23 mouse cellular contexts compared by ENCODE assay signal in genomic region chr17:40116172-40116571, GRCm38 (mm10). TPM values are rescaled to one million over a fixed set of nuclear protein-coding genes. Genes with fewer than 3 reads are reported as not detected.
ATAC-seq lines count a peak whose summit lies in the region.
"Not testable (repeated sequence)": the region's sequence is repeated elsewhere in the genome, so short reads cannot be mapped to it uniquely, and the experiment has no call there.
"Had no signal": no experiment of that assay in that cellular context is flagged by ENCODE, and none has a peak within 500 bp of the region (broad histone marks: within the 10 kb centered on the region; RNA-seq: fewer than 3 reads in every experiment).

No protein-coding gene starts in this region.

- not testable (repeated sequence) for H3K27ac ChIP-seq in embryonic facial prominence, embryonic 13.5 days; hindbrain, embryonic 13.5 days; kidney, embryonic 16.5 days (ENCODE audit: low read length); limb, embryonic 13.5 days; midbrain, embryonic 12.5 days (replicated peaks); neural tube, embryonic 15.5 days (replicated peaks); stomach, embryonic 15.5 days

- 81% methylated on average over 6 of the region's 6 CpGs for WGBS in embryonic facial prominence, embryonic 13.5 days
- WGBS in hindbrain, embryonic 13.5 days: 91% methylated on average over 6 of the region's 6 CpGs
- WGBS in kidney, embryonic 16.5 days: 82% methylated on average over 6 of the region's 6 CpGs
- 84% methylated on average over 6 of the region's 6 CpGs for WGBS in limb, embryonic 13.5 days
- 86% methylated on average over 6 of the region's 6 CpGs for WGBS in midbrain, embryonic 12.5 days
- WGBS in neural tube, embryonic 15.5 days: 94% methylated on average over 6 of the region's 6 CpGs
- 82% methylated on average over 6 of the region's 6 CpGs for WGBS in stomach, embryonic 15.5 days

- H3K4me1 ChIP-seq in embryonic facial prominence, embryonic 13.5 days; hindbrain, embryonic 13.5 days (replicated peaks); kidney, embryonic 16.5 days (ENCODE audit: insufficient read depth, low read length); limb, embryonic 13.5 days; midbrain, embryonic 12.5 days; neural tube, embryonic 15.5 days; stomach, embryonic 15.5 days: not testable (repeated sequence)

- H3K27me3 ChIP-seq in embryonic facial prominence, embryonic 13.5 days; hindbrain, embryonic 13.5 days; kidney, embryonic 16.5 days (ENCODE audit: insufficient read depth, low read length); limb, embryonic 13.5 days; midbrain, embryonic 12.5 days; neural tube, embryonic 15.5 days (replicated peaks); stomach, embryonic 15.5 days (replicated peaks): not testable (repeated sequence)

- H3K9ac ChIP-seq in embryonic facial prominence, embryonic 13.5 days; hindbrain, embryonic 13.5 days; kidney, embryonic 16.5 days (replicated peaks; ENCODE audit: low read length); limb, embryonic 13.5 days; midbrain, embryonic 12.5 days (replicated peaks); neural tube, embryonic 15.5 days (replicated peaks); stomach, embryonic 15.5 days: not testable (repeated sequence)

- H3K4me3 ChIP-seq in embryonic facial prominence, embryonic 13.5 days; hindbrain, embryonic 13.5 days; kidney, embryonic 16.5 days (ENCODE audit: low read length); limb, embryonic 13.5 days; midbrain, embryonic 12.5 days; neural tube, embryonic 15.5 days (replicated peaks); stomach, embryonic 15.5 days (replicated peaks): not testable (repeated sequence)

- ATAC-seq in embryonic facial prominence, embryonic 13.5 days (ENCODE audit: insufficient number of reproducible peaks, insufficient read depth, low FRiP score, low TSS enrichment, low read depth): peak; percentile 20; the same call in 1 of the 2 replicates
- peak; percentile 34; the same call in 1 of the 2 replicates for ATAC-seq in erythroid progenitor cell, adult 5-6 weeks (replicated peaks; ENCODE audit: low FRiP score, poor library complexity, severe bottlenecking)
- ATAC-seq in hindbrain, embryonic 13.5 days (ENCODE audit: low FRiP score): 0 out of 2 replicates have a peak, but pooled peaks have one; percentile 3
- ATAC-seq in kidney, embryonic 16.5 days (ENCODE audit: low FRiP score, low TSS enrichment): peak; percentile 19; the same call in 1 of the 2 replicates
- ATAC-seq in limb, embryonic 13.5 days (ENCODE audit: low FRiP score, low read depth): peak; percentile 48; the same call in 1 of the 2 replicates
- ATAC-seq in midbrain, embryonic 12.5 days (ENCODE audit: low FRiP score, low read depth): 0 out of 2 replicates have a peak, but pooled peaks have one; percentile 44
- ATAC-seq in neural tube, embryonic 15.5 days (ENCODE audit: low FRiP score): peak; percentile 31; the same call in 1 of the 2 replicates
- 0 out of 2 replicates have a peak, but pooled peaks have one; percentile 18 for ATAC-seq in stomach, embryonic 15.5 days (ENCODE audit: insufficient read depth, low FRiP score, low read depth)

- H3K4me2 ChIP-seq in embryonic facial prominence, embryonic 13.5 days; hindbrain, embryonic 13.5 days; kidney, embryonic 16.5 days (replicated peaks; ENCODE audit: low read depth, low read length); limb, embryonic 13.5 days (replicated peaks); midbrain, embryonic 12.5 days (replicated peaks); neural tube, embryonic 15.5 days; stomach, embryonic 15.5 days: not testable (repeated sequence)

- not testable (repeated sequence) for H3K9me3 ChIP-seq in embryonic facial prominence, embryonic 13.5 days; hindbrain, embryonic 13.5 days; kidney, embryonic 16.5 days (ENCODE audit: low read length); limb, embryonic 13.5 days; midbrain, embryonic 12.5 days; neural tube, embryonic 15.5 days (replicated peaks); stomach, embryonic 15.5 days

- not testable (repeated sequence) for H3K36me3 ChIP-seq in embryonic facial prominence, embryonic 13.5 days; hindbrain, embryonic 13.5 days; kidney, embryonic 16.5 days (ENCODE audit: insufficient read depth, low read length); limb, embryonic 13.5 days; midbrain, embryonic 12.5 days; neural tube, embryonic 15.5 days; stomach, embryonic 15.5 days

RNA-seq across cellular contexts. Expression of gene AC192777.2, which starts 20.9 kb away (rescaled TPM):
- polyA plus RNA-seq in embryonic facial prominence, embryonic 13.5 days (2015; fragmentation: Nextera tagmentation; extraction: Ambion mirVana): not detected in 2 replicates
- not detected in 2 replicates for total RNA-seq in erythroid progenitor cell, adult 5-6 weeks (2015; ENCODE audit: low replicate concordance)
- not detected in 2 replicates for total RNA-seq in erythroid progenitor cell, adult 5-6 weeks (2017; ENCODE audit: low replicate concordance)
- polyA plus RNA-seq in hindbrain, embryonic 13.5 days (2015; fragmentation: Nextera tagmentation; extraction: Ambion mirVana): not detected in 2 replicates
- not detected in 2 replicates for polyA plus RNA-seq in kidney, embryonic 16.5 days (2015; fragmentation: Nextera tagmentation; extraction: Ambion mirVana)
- not detected in 2 replicates for polyA plus RNA-seq in limb, embryonic 13.5 days (2015; fragmentation: Nextera tagmentation; extraction: Ambion mirVana)
- polyA plus RNA-seq in midbrain, embryonic 12.5 days (2016; fragmentation: Nextera tagmentation; extraction: Ambion mirVana): not detected in 2 replicates
- not detected in 2 replicates for polyA plus RNA-seq in neural tube, embryonic 15.5 days (2015; fragmentation: Nextera tagmentation; extraction: Ambion mirVana)
- not detected in 2 replicates for polyA plus RNA-seq in stomach, embryonic 15.5 days (2015; fragmentation: Nextera tagmentation; extraction: Ambion mirVana)
- total RNA-seq: adrenal gland, adult 2 months; adrenal gland, postnatal 10 days; adrenal gland, postnatal 25 days; adrenal gland, postnatal 4 days; ES-E14; forebrain, postnatal 0 days; MEL had no signal
- polyA plus RNA-seq: adrenal gland, adult 2 months; C2C12; cerebellum, adult 2 months; cortical plate, adult 2 months; embryonic facial prominence, embryonic 10.5 days; embryonic facial prominence, embryonic 12.5 days; forebrain, embryonic 10.5 days; forebrain, embryonic 12.5 days; forebrain, embryonic 14.5 days; forebrain, postnatal 0 days had no signal
